Mouse (Mus musculus): ENCODE data around the gene Wipf3. TPM values are rescaled to one million over a fixed set of nuclear protein-coding genes. Genes with fewer than 3 reads are reported as not detected.
A peak's percentile ranks its signal among the peaks of the same experiment; 100 is the strongest.

The Wipf3 gene
- total RNA-seq, 2 experiments from 2014 or later = 9.7 to 10.4 TPM

GRCm38 (mm10) chr6:54475926-54476667 is 46.7 kb downstream of the Wipf3 start:
- no peak for DNase-seq

GRCm38 (mm10) chr6:54478646-54479324 is 49.4 kb downstream of the Wipf3 start:
- DNase-seq = no peak

GRCm38 (mm10) chr6:54481390-54482112 is 52.1 kb downstream of the Wipf3 start:
- no peak for DNase-seq

- DNase-seq = no peak
These were observed 55.6 kb downstream of the Wipf3 start for GRCm38 (mm10) chr6:54485000-54485399.

GRCm38 (mm10) chr6:54485435-54485901 is 56.1 kb downstream of the Wipf3 start:
- no peak for DNase-seq

GRCm38 (mm10) chr6:54485973-54486569 is 56.7 kb downstream of the Wipf3 start:
- DNase-seq = no peak

GRCm38 (mm10) chr6:54491074-54491473 is 61.7 kb downstream of the Wipf3 start:
- no peak for DNase-seq

- no peak for DNase-seq
These were observed 64.7 kb downstream of the Wipf3 start for GRCm38 (mm10) chr6:54494097-54494496.

GRCm38 (mm10) chr6:54494612-54495398 is 65.4 kb downstream of the Wipf3 start:
- no peak for DNase-seq

- DNase-seq = no peak
These were observed 66.8 kb downstream of the Wipf3 start for GRCm38 (mm10) chr6:54496214-54496613.

- DNase-seq = no peak
These were observed 73.3 kb downstream of the Wipf3 start for GRCm38 (mm10) chr6:54502661-54503115.

- no peak for DNase-seq
These were observed 76.9 kb downstream of the Wipf3 start for GRCm38 (mm10) chr6:54506318-54506717.

GRCm38 (mm10) chr6:54507002-54507401 is 77.6 kb downstream of the Wipf3 start:
- DNase-seq = peak; percentile 36

- DNase-seq = no peak
These were observed 78.4 kb downstream of the Wipf3 start for GRCm38 (mm10) chr6:54507808-54508207.

- no peak for DNase-seq
These were observed 78.9 kb downstream of the Wipf3 start for GRCm38 (mm10) chr6:54508256-54508793.

- DNase-seq = no peak
These were observed 79.9 kb downstream of the Wipf3 start for GRCm38 (mm10) chr6:54509264-54509663.

- no peak for DNase-seq
These were observed 82.9 kb downstream of the Wipf3 start for GRCm38 (mm10) chr6:54512256-54512655.

GRCm38 (mm10) chr6:54516512-54517134 is 87.2 kb downstream of the Wipf3 start:
- no peak for DNase-seq

- DNase-seq = no peak
These were observed 89.4 kb downstream of the Wipf3 start for GRCm38 (mm10) chr6:54518758-54519157.

- no peak for DNase-seq
These were observed 99.3 kb downstream of the Wipf3 start for GRCm38 (mm10) chr6:54528666-54529065.

GRCm38 (mm10) chr6:54530182-54530581 is 100.8 kb downstream of the Wipf3 start:
- no peak for DNase-seq
